Mouse (Mus musculus) layer of hippocampus, adult 18-20 months (tissue): ENCODE results near the gene Pip5k1a. TPM values are rescaled to one million over a fixed set of nuclear protein-coding genes. Genes with fewer than 3 reads are reported as not detected.
"Not testable (repeated sequence)": the region's sequence is repeated elsewhere in the genome, so short reads cannot be mapped to it uniquely, and the experiment has no call there.

Experiments used
- DNase-seq, 2 experiments: peaks; one replicate each; pipeline ENCODE4 v3.0.0; 2022; ENCODE audit warnings: low spot score in 2 of 2
- total RNA-seq, 2 experiments: library from RNA; stranded (reverse); gene quantifications; 2 replicates each; pipeline ENCODE4 v1.2.3; 2021

The Pip5k1a gene
- total RNA-seq, 2 experiments from 2014 or later: 69.1 to 71.7 TPM

DNA sequence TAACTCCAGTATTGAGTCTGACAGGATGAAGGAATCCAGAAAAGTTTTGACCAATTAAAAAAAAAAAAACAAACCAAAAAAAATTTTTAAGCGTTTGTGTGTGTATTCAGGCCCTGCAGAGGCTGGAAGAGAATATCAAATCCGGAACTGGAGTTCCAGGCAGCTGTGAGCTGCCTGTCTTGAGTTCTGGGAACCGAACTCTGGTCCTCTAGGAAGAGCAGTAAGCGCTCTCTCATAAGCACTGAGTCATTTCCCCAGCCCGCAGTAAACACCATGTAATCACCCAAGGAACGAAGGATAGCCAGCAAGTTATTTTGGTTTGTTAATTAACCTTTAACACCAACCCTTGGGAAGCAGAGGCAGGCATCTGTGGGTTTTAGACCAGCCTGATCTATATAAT is 63.5 kb downstream of the Pip5k1a start:
- DNase-seq: no peak

DNA sequence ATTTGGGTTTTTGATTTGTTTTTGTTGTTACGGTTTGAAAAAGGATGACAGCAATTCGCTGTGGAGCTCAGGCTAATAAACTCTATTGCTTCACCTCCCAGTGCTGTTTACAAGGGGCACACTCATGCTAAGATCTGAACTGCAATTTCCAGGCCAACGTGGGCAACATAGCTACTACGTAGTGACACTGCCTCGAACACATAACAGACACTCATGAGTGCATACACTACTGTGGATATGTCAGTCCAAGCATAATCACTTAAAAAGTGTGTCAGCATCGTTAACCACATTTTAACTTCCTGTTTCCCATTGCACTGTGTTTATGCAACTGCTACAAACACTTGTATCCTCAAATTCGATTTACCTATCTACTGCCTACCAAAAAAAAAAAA is 63.9 kb downstream of the Pip5k1a start:
- no peak for DNase-seq

- peak; percentile 97 to 99 for DNase-seq
These were observed 64.4 kb downstream of the Pip5k1a start, which contains the start of gene Psmd4 for GRCm38 (mm10) chr3:95042166-95042837. Gene Psmd4, minus strand, starts transcription at chr3:95042614.

DNA sequence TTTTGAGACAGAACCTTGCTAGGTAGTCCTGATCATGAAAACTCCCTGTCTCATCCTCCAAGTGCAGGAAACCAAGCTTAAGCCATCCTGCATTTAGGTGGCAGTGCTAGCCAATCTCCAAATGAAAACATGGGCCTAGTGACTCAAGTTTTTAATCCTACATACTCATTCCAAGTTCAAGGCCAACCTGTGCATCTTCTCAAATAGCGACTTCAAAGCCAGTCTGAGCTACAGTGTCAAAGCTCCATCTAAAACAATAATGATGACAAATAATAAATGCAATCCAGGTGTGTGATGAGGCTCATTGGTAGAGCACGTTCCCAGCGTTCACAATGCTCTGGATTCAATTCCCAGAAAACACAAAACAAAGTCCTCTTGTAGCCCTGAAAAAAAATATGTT is 65.1 kb downstream of the Pip5k1a start:
- DNase-seq: no peak

DNA sequence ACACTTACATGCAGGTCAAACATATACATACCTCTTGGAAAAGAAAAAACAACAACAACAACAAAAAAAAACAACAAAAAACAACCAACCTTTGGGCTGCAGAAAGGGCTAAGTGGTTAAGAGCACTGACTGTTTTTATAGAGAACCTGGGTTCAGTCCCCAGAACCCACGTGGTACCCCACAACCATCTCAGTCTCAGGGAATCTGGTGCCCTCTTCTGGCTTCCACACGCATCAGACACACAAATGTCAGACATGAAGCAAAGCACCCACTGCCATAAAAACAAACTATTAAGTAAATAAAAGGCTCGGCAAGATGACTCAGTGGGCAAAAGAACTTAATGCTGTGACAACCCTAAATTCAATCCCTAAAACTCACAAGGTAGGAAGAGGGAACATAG is 76.8 kb downstream of the Pip5k1a start:
- DNase-seq: peak in 1 of 2 experiments; percentile 44

GRCm38 (mm10) chr3:95029291-95029827 is 77.4 kb downstream of the Pip5k1a start:
- not testable (repeated sequence) for DNase-seq

GRCm38 (mm10) chr3:95028603-95029002 is 78.1 kb downstream of the Pip5k1a start:
- no peak for DNase-seq

DNA sequence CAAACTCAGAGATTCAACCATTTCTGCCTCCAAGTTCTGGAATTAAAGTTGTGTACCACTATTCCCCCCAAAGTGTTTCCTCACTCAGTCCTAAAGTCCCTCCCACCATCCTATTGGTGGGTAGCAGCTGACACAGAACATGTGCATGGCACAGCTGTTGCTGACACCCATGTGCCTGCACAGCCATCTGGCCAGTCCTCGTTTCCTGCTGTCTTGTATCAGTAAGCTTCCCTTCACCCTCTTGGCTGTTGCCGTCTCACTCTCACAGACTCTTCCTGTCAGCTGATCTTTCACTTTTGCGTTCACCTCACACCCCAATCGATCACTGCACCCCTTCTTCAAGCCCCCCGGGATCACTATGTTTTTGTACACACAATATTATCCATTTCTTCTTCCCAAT is 79.0 kb downstream of the Pip5k1a start:
- peak; percentile 76 to 92 for DNase-seq

DNA sequence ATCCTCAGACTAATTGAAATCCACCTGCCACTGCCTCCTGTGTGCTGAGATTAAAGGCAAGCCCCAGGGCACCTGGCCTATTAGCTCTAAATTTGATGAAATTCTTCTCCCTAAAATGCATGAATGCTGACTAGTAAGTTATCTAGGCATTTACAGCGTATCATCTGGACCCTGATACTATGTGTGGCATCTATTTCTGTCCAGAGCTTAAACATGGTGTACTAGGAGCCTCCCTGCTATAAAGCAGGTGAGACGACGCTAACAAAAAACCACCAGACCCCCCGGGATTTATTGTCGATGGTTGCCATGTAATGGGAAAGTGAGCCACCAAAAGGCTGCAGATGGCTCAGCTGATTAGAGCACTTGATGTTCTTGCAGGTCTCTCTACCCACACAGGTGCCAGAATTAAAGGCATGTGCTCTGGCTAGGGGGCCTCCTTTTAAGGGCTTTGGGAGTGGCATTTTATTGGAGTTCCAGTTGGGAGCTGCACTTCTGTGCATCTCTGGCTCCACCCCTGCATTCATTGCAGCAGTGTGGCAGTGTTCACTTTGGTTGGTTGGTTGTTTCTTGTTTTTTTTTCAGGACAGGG is 79.6 kb downstream of the Pip5k1a start:
- peak in 1 of 2 experiments; percentile 55 for DNase-seq

DNA sequence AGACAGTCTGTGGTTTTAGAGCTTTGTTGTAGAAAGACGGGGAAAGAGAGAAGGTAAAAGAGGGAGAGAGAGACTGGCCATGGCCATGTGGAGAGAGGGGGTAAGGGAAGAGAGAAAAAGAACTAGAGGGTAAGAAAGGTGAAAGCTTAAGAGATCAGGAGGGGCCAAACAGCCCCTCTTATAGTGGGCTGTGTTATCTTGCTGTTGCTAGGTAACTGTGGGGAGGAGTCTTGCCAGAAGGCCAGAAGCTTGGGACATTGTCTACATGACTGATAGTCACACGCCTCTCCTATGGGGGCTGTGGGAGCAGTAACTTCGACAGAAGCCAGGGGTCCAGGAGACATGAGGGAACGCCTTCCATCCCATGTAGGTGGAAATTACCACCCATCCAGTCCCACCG is 81.5 kb downstream of the Pip5k1a start:
- DNase-seq: no peak

GRCm38 (mm10) chr3:95024551-95024950 is 82.2 kb downstream of the Pip5k1a start:
- DNase-seq: no peak

GRCm38 (mm10) chr3:95020956-95021355 is 85.8 kb downstream of the Pip5k1a start:
- DNase-seq: not testable (repeated sequence)

DNA sequence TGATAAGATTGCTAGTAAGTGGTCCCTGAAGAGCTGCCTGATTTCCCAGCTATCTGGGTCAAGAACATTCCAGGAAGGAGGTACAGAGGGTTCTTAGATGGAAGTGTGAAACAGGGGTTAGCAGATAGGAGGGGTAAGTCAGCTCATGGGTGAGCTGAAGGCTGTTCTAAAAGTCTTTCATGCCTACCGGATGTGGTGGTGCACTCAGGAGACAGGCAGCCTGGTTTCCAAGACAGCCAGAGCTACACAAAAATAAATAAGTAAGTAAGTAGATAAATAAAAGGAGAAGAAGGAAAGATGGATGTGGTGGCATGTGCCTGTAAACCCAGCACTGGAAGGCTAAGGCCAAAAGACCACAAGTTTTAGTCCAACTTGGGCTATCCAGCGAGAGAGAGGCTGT is 88.0 kb downstream of the Pip5k1a start:
- DNase-seq: no peak

GRCm38 (mm10) chr3:95016532-95017056 is 90.1 kb downstream of the Pip5k1a start:
- DNase-seq: no peak

- peak; percentile 91 to 95 for DNase-seq
These were observed 90.7 kb downstream of the Pip5k1a start for GRCm38 (mm10) chr3:95015891-95016531.

DNA sequence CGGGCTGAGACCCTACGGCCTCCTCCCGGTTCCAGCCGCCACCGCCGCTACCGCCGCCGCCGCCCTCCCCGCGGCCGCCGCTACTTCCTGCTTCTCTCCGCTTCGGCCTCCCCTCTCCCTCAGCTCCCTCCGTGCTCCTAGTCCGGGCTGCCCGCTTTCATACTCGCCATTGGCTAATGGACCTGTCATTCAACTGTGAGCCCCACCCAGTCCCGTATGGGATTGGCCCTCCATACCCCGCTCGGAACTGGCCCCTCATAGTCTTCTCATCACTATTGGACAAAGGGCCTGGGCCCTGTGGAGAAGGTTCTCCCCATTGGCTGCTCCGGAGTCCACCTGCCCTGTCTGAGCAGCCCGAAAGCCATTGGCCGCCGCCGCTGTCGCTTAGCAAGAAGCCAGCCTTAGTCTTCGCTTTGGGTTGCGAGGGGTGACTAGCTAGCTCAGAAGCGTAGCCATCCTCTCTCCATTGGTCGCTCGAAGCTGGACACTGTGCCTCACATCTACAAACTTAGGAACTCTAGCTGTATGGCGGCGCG is 91.3 kb downstream of the Pip5k1a start, which contains the start of gene Zfp687:
TSS of gene Zfp687 (minus strand) at position 112 of the 536 bp plus-strand sequence.
- DNase-seq: peak; percentile 99 to 100

DNA sequence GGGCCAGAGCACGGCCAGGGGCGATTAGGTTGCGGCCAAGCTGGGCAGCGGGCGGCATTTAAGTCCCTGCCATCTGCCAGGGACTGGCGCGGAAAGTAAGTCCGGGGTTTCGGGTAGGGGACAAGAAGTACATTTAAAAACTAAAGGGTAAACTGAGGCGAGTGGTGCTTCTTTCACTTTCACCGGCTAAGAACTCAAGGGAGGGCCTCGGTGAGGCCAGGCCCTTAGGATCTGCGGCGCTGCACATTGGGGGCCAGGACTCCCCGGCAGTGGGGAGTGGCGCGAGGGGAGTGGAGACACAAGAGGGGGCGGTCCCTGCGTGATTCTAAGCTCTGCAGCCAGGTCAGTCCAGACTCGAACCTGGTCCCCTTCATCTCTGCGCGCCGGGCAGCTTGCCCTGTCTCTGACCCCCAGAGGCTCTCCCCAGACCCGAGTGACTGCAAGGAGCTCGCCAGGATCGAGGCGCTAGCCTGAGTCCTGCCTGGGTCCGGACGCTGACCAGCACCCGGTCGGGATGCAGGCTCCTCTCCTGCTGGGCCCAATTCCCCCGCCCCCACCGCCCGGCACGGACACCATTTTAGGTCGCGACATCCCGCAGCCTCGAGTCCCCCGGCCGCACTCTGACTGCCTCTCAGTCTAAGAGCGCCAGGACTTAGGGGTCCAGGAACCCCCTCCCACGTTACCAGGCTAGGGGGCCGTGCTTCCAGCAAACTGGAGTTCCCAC is 92.1 kb downstream of the Pip5k1a start:
- peak in 1 of 2 experiments; percentile 30 for DNase-seq

GRCm38 (mm10) chr3:95013699-95014427 is 92.9 kb downstream of the Pip5k1a start:
- DNase-seq: no peak

- DNase-seq: no peak
These were observed 93.7 kb downstream of the Pip5k1a start for GRCm38 (mm10) chr3:95012982-95013381.

DNA sequence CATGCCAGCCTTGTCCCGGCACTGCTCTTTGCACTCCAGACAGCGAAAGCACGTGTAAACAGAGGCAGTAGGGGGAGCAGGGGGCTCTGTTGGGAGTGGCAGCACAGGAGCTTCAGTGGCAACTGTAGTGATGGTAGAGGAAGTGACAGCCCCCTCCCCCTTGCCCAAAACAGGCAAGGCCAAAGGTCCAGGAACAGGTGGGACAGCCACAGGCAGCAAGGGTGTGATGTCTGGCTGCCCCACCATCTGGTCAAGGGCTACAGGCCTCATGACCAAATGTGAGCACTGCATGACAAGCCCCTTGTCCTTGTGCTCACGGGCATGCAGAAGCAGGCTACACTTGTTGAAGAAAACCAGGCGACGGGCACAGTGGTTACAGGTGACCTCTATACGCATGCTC is 96.3 kb downstream of the Pip5k1a start:
- no peak for DNase-seq
